Mouse (Mus musculus) ES-E14 (cell line): ENCODE measurements at regions not wholly inside any gene's neighbourhood (a gene's known extent, or its start where the extent isn't known, plus 50 kb on each side); places are given as distances from the start of the nearest gene placed in this dataset.

Experiments
- CHD2 ChIP-seq: IDR thresholded peaks from 2 replicates; pipeline ENCODE4 v1.6.1; 2014; ENCODE audit warnings: mild to moderate bottlenecking, low read depth, low read length, inconsistent platforms
- MAFK ChIP-seq: IDR thresholded peaks from 2 replicates; pipeline ENCODE4 v1.6.1; 2014; ENCODE audit warnings: mild to moderate bottlenecking, low read depth, low read length, inconsistent platforms; ENCODE audit not compliant: insufficient read depth
- ZC3H11A ChIP-seq: IDR thresholded peaks from 2 replicates; pipeline ENCODE4 v1.6.1; 2012; ENCODE audit warnings: low read depth, mild to moderate bottlenecking, inconsistent platforms, low read length, borderline replicate concordance

- TF ChIP-seq ZC3H11A: no peak
- no peak for TF ChIP-seq MAFK
- no peak for TF ChIP-seq CHD2
Measured at GRCm38 (mm10) chr6:35988891-35989290, 399.0 kb upstream of the Chrm2 start.
